ENCODE assay signal across 15 mouse cellular contexts in the genomic region with DNA sequence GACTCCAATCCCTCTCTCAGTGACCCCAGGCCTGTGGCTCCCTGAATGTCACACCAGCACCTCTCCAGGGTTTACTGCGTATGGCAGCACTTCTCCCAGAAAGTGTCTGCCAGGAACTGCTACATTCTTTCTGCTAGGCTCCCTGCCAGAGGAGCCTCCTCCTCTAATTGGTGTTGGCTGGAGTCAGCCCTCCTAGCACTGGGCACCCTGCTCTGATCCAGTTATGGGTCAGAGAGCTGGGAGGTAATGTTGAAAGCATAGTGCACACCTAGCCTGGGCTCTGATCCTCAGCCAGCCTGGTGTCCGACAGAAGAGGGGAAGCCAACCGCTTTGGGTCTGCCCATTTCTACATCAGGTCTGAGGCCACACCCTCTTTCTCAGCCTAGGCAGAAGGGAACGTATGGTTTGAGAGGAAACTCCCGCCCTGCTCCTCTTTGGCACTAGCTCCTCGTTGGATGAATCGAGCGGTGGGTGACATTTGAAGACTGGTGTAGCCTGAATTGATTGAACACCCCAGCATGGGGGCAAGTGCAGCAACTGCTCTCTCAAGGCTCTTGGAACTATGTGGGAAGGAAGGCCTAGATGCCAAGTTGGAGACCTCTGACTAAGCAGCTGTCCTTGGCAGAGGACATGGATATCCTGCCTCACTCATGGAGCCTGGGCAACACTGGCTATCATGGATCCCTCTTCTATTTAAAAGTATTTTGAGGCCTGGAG. TPM values are rescaled to one million over a fixed set of nuclear protein-coding genes. Genes with fewer than 3 reads are reported as not detected.
DNase-seq lines count a peak whose midpoint lies in the region; ATAC-seq and TF ChIP-seq lines count a peak whose summit lies in the region.
"Had no signal": no experiment of that assay in that cellular context is flagged by ENCODE, and none has a peak within 500 bp of the region (broad histone marks: within the 10 kb centered on the region; RNA-seq: fewer than 3 reads in every experiment).

No protein-coding gene starts in this region.

- H3K4me1 ChIP-seq in heart, embryonic 12.5 days (replicated peaks): peaks cover 14% of the 10 kb centered on the region
- peaks cover 16% of the 10 kb centered on the region for H3K4me1 ChIP-seq in heart, postnatal 0 days (ENCODE audit: control insufficient read depth, insufficient read depth)
- H3K4me1 ChIP-seq in cerebellum, adult 2 months (ENCODE audit: control insufficient read depth, insufficient read depth, low read length): peaks cover 3% of the 10 kb centered on the region; the same call in 1 of the 2 replicates
- H3K4me1 ChIP-seq: forebrain, embryonic 12.5 days had no signal

- no peak for DNase-seq in heart, postnatal 14 days
- peak; percentile 68 for DNase-seq in kidney, postnatal 14 days
- DNase-seq in kidney, postnatal 4 days: no peak
- peak; percentile 75 for DNase-seq in adrenal gland, adult 8-10 months
- DNase-seq in heart, postnatal 0 days (ENCODE audit: low spot score): no peak
- DNase-seq in cerebellum, adult 2 months: no peak
- no peak for DNase-seq in frontal cortex, adult 2 months (ENCODE audit: extremely low spot score in 1 of 2, low spot score in 1 of 2)
- DNase-seq: embryo, embryonic 11 days; liver, postnatal 0 days; right cerebral cortex, postnatal 14 days had no signal

- H3K9me3 ChIP-seq in heart, embryonic 12.5 days (replicated peaks): no peaks in the 10 kb centered on the region
- no peaks in the 10 kb centered on the region for H3K9me3 ChIP-seq in heart, postnatal 0 days (replicated peaks; ENCODE audit: control insufficient read depth, low read length)
- H3K9me3 ChIP-seq: forebrain, embryonic 12.5 days; neural tube, embryonic 15.5 days had no signal

- WGBS in heart, embryonic 12.5 days: 50% methylated on average over 8 of the region's 8 CpGs
- WGBS in heart, postnatal 0 days: 35% methylated on average over 8 of the region's 8 CpGs
- 27% methylated on average over 8 of the region's 8 CpGs for WGBS in cerebellum, adult 2 months

- no peak for TF ChIP-seq CTCF in heart, postnatal 0 days (IDR thresholded peaks at IDR 0.05; ENCODE audit: low read depth)
- no peak for TF ChIP-seq CTCF in cerebellum, adult 2 months (IDR thresholded peaks at IDR 0.05; ENCODE audit: borderline replicate concordance, insufficient read depth, low read depth, low read length)

- H3K4me3 ChIP-seq in heart, embryonic 12.5 days: no peak overlapping the region
- H3K4me3 ChIP-seq in heart, postnatal 0 days (ENCODE audit: low read depth, low read length): no peak overlapping the region
- H3K4me3 ChIP-seq in cerebellum, adult 2 months (replicated peaks; ENCODE audit: insufficient read depth, low read depth, low read length): no peak overlapping the region
- H3K4me3 ChIP-seq: forebrain, embryonic 12.5 days; neural tube, embryonic 15.5 days had no signal

- no peak for TF ChIP-seq POLR2A in cerebellum, adult 2 months (IDR thresholded peaks at IDR 0.05; ENCODE audit: borderline replicate concordance, insufficient read depth, low read length)

- no peaks in the 10 kb centered on the region for H3K36me3 ChIP-seq in heart, embryonic 12.5 days
- H3K36me3 ChIP-seq in heart, postnatal 0 days (replicated peaks; ENCODE audit: control insufficient read depth, insufficient read depth, low read length): no peaks in the 10 kb centered on the region
- H3K36me3 ChIP-seq: forebrain, embryonic 12.5 days had no signal

- no peak overlapping the region for H3K27ac ChIP-seq in heart, embryonic 12.5 days (ENCODE audit: poor library complexity, severe bottlenecking)
- peak overlapping the region; percentile 70 for H3K27ac ChIP-seq in heart, postnatal 0 days (ENCODE audit: low read depth)
- H3K27ac ChIP-seq in cerebellum, adult 2 months (ENCODE audit: insufficient read depth, low read length): no peak overlapping the region
- H3K27ac ChIP-seq: forebrain, embryonic 12.5 days; neural tube, embryonic 15.5 days had no signal

- H3K27me3 ChIP-seq in heart, embryonic 12.5 days (replicated peaks): peaks cover 39% of the 10 kb centered on the region
- 0 out of 2 replicates have a peak, but pooled peaks cover 4% of the 10 kb centered on the region for H3K27me3 ChIP-seq in heart, postnatal 0 days (ENCODE audit: control insufficient read depth, insufficient read depth, low read length)
- no peaks in the 10 kb centered on the region for H3K27me3 ChIP-seq in cerebellum, adult 2 months (ENCODE audit: control insufficient read depth, insufficient read depth, low read length)

- ATAC-seq in heart, embryonic 12.5 days (ENCODE audit: insufficient number of reproducible peaks, low FRiP score): peak; percentile 33; the same call in 1 of the 2 replicates
- ATAC-seq in heart, postnatal 0 days (ENCODE audit: insufficient read depth, low read depth): peak; percentile 77
- ATAC-seq: liver, postnatal 0 days had no signal

- no peak for TF ChIP-seq EP300 in heart, postnatal 0 days (IDR thresholded peaks at IDR 0.05; ENCODE audit: low read depth)

- intact Hi-C loops in heart, postnatal 14 days (cut with DNase I): no loop called here

- no peak overlapping the region for H3K9ac ChIP-seq in heart, embryonic 12.5 days
- no peak overlapping the region for H3K9ac ChIP-seq in heart, postnatal 0 days (replicated peaks; ENCODE audit: low read depth, low read length)
- H3K9ac ChIP-seq: forebrain, embryonic 12.5 days; liver, postnatal 0 days; neural tube, embryonic 15.5 days had no signal

- no peak overlapping the region for H3K4me2 ChIP-seq in heart, embryonic 12.5 days
- H3K4me2 ChIP-seq in heart, postnatal 0 days (ENCODE audit: low read depth, low read length): no peak overlapping the region
- H3K4me2 ChIP-seq: forebrain, embryonic 12.5 days; neural tube, embryonic 15.5 days had no signal

RNA-seq across cellular contexts. Expression of gene Pak6, which starts 19.6 kb away (rescaled TPM):
- 4.6 and 5.8 TPM in 2 replicates for polyA plus RNA-seq in heart, embryonic 12.5 days (2016; fragmentation: Nextera tagmentation; extraction: Ambion mirVana)
- total RNA-seq in heart, postnatal 14 days (2021): 10 to 100 TPM in 1 of 2 experiments, 1 to 10 TPM in 1; 7.8 to 10.9 TPM
- total RNA-seq in adrenal gland, adult 8-10 months (2022): 10 to 100 TPM; 27.0 to 35.6 (median 28.7) TPM
- total RNA-seq in heart, postnatal 0 days (2014; rRNA removed; ENCODE audit: low replicate concordance): 16.8 and 17.0 TPM in 2 replicates
- 7.9 and 9.0 TPM in 2 replicates for polyA plus RNA-seq in heart, postnatal 0 days (2015; fragmentation: Nextera tagmentation; extraction: Ambion mirVana)
- 5.6 and 6.4 TPM in 2 replicates for polyA plus RNA-seq in cerebellum, adult 2 months (2012; rRNA removed)
- 58.0 and 60.0 TPM in 2 replicates for polyA plus RNA-seq in frontal cortex, adult 2 months (2012; rRNA removed)
- total RNA-seq: hematopoietic stem cell, adult 5-6 weeks had no signal

RNA-seq across cellular contexts. Expression of gene Ankrd63, which starts 21.1 kb away (rescaled TPM):
- 1.2 and 1.4 TPM in 2 replicates for polyA plus RNA-seq in heart, embryonic 12.5 days (2016; fragmentation: Nextera tagmentation; extraction: Ambion mirVana)
- 1 to 10 TPM; 1.7 to 2.8 TPM for total RNA-seq in heart, postnatal 14 days (2021)
- under 1 TPM; 0.11 to 0.84 (median 0.36) TPM for total RNA-seq in adrenal gland, adult 8-10 months (2022)
- 7.6 and 14.3 TPM in 2 replicates for total RNA-seq in heart, postnatal 0 days (2014; rRNA removed; ENCODE audit: low replicate concordance)
- 1.6 and 2.0 TPM in 2 replicates for polyA plus RNA-seq in heart, postnatal 0 days (2015; fragmentation: Nextera tagmentation; extraction: Ambion mirVana)
- 0.41 and 0.82 TPM in 2 replicates for polyA plus RNA-seq in cerebellum, adult 2 months (2012; rRNA removed)
- 24.2 and 24.3 TPM in 2 replicates for polyA plus RNA-seq in frontal cortex, adult 2 months (2012; rRNA removed)
- polyA plus RNA-seq: midbrain, postnatal 0 days; neural tube, embryonic 15.5 days had no signal

RNA-seq across cellular contexts. Expression of gene Plcb2, which starts 45.5 kb away (rescaled TPM):
- 1.4 and 1.5 TPM in 2 replicates for polyA plus RNA-seq in heart, embryonic 12.5 days (2016; fragmentation: Nextera tagmentation; extraction: Ambion mirVana)
- 1 to 10 TPM; 2.4 to 2.7 TPM for total RNA-seq in heart, postnatal 14 days (2021)
- total RNA-seq in adrenal gland, adult 8-10 months (2022): 1 to 10 TPM; 2.0 to 4.1 (median 3.0) TPM
- total RNA-seq in heart, postnatal 0 days (2014; rRNA removed; ENCODE audit: low replicate concordance): 1.6 and 7.6 TPM in 2 replicates
- 2.0 and 2.6 TPM in 2 replicates for polyA plus RNA-seq in heart, postnatal 0 days (2015; fragmentation: Nextera tagmentation; extraction: Ambion mirVana)
- 0.86 and 0.97 TPM in 2 replicates for polyA plus RNA-seq in cerebellum, adult 2 months (2012; rRNA removed)
- polyA plus RNA-seq in frontal cortex, adult 2 months (2012; rRNA removed): 3.1 and 3.5 TPM in 2 replicates

Comparison
In these comparisons a context has a peak if more than half of its experiments do, and no peak if none do; other contexts are left out.
1. DNase-seq: peak in kidney, postnatal 14 days (single experiment) and adrenal gland, adult 8-10 months (single experiment); none in heart, postnatal 14 days (0 of 2), kidney, postnatal 4 days (0 of 2), heart, postnatal 0 days (single experiment), cerebellum, adult 2 months (0 of 2) and frontal cortex, adult 2 months (0 of 2).